ENCODE assay signal across 35 mouse cellular contexts in the genomic region with DNA sequence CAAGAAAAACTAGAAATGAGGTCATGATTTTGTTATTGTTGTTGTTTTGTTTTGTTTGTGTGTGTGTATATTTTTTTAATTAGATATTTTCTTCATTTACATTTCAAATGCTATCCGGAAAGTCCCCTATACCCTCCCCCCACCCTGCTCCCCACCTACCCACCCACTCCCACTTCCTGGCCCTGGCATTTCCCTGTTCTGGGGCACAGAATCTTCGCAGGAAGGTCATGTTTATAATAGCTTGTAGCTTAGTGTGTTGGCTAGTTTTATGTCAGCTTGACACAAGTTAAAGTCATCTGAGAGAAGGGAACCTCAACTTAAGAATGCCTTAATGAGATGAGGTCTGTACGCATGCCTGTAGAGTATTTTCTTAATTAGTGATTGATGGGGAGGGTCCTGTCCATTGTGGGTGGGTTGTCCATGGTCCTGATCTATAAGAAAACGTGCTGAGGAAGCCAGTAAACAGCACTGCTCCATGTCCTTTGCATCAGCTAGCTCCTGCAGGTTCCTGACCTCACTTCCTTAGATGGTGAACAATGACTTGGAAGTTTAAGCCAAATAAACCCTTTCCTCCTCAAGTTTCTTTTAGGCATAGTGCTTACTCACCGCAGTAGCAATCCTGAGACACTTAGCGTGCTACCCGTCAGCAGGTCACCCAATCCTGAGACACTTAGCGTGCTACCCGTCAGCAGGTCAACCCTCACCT. TPM values are rescaled to one million over a fixed set of nuclear protein-coding genes. Genes with fewer than 3 reads are reported as not detected.
A peak's percentile ranks its signal among the peaks of the same experiment; 100 is the strongest.
DNase-seq lines count a peak whose midpoint lies in the region; ATAC-seq and TF ChIP-seq lines count a peak whose summit lies in the region.
"Had no signal": no experiment of that assay in that cellular context is flagged by ENCODE, and none has a peak within 500 bp of the region (broad histone marks: within the 10 kb centered on the region; RNA-seq: fewer than 3 reads in every experiment).

No protein-coding gene starts in this region.

- H3K4me3 ChIP-seq in kidney, postnatal 0 days (replicated peaks; ENCODE audit: low read depth, low read length) = no peak overlapping the region
- H3K4me3 ChIP-seq in kidney, embryonic 16.5 days (ENCODE audit: low read length) = no peak overlapping the region
- no peak overlapping the region for H3K4me3 ChIP-seq in neural tube, embryonic 15.5 days (replicated peaks)
- H3K4me3 ChIP-seq: embryonic facial prominence, embryonic 12.5 days; forebrain, embryonic 10.5 days; heart, adult 2 months; heart, embryonic 13.5 days; hindbrain, embryonic 15.5 days; layer of hippocampus, adult 2 months; limb, embryonic 10.5 days; limb, embryonic 15.5 days; midbrain, embryonic 13.5 days had no signal

- H3K27ac ChIP-seq in kidney, postnatal 0 days = no peak overlapping the region
- H3K27ac ChIP-seq in kidney, embryonic 16.5 days (ENCODE audit: low read length) = no peak overlapping the region
- no peak overlapping the region for H3K27ac ChIP-seq in neural tube, embryonic 15.5 days (replicated peaks)
- H3K27ac ChIP-seq: embryonic facial prominence, embryonic 12.5 days; forebrain, embryonic 10.5 days; heart, adult 2 months; heart, embryonic 13.5 days; hindbrain, embryonic 15.5 days; layer of hippocampus, adult 2 months; limb, embryonic 10.5 days; limb, embryonic 15.5 days; liver, embryonic 14.5 days; macrophage; midbrain, embryonic 13.5 days had no signal

- H3K36me3 ChIP-seq in kidney, postnatal 0 days (ENCODE audit: insufficient read depth, low read length) = no peaks in the 10 kb centered on the region
- no peaks in the 10 kb centered on the region for H3K36me3 ChIP-seq in kidney, embryonic 16.5 days (ENCODE audit: insufficient read depth, low read length)
- no peaks in the 10 kb centered on the region for H3K36me3 ChIP-seq in neural tube, embryonic 15.5 days
- H3K36me3 ChIP-seq: embryonic facial prominence, embryonic 12.5 days; forebrain, embryonic 10.5 days; heart, embryonic 13.5 days; hindbrain, embryonic 15.5 days; limb, embryonic 10.5 days; limb, embryonic 15.5 days; midbrain, embryonic 13.5 days had no signal

- peak; percentile 11 for DNase-seq in kidney, postnatal 0 days (ENCODE audit: low spot score)
- DNase-seq in brain, adult 2 months (ENCODE audit: low read depth, low spot score) = peak; percentile 5
- DNase-seq in lung, postnatal 10 days = peak; percentile 8
- no peak for DNase-seq in liver
- DNase-seq in left cerebral cortex, postnatal 4 days = no peak
- DNase-seq: cerebellum, adult 8-10 months; cerebellum, postnatal 25 days; heart, adult 2 months; heart, postnatal 10 days; kidney, adult 11 months; kidney, postnatal 36 days; retina, postnatal 1 day; right cerebral cortex, postnatal 14 days; thymus, postnatal 14 days had no signal

- no peak for ATAC-seq in kidney, postnatal 0 days (replicated peaks; ENCODE audit: low FRiP score, low read depth)
- no peak for ATAC-seq in kidney, embryonic 16.5 days (ENCODE audit: low FRiP score, low TSS enrichment)
- ATAC-seq in neural tube, embryonic 15.5 days (ENCODE audit: low FRiP score) = no peak
- ATAC-seq: forebrain, embryonic 16.5 days; inflammation-experienced regulatory T-cells, adult 6 months; midbrain, embryonic 13.5 days had no signal

- intact Hi-C loops in left cerebral cortex, postnatal 4 days (cut with DNase I) = no loop called here

- H3K4me2 ChIP-seq in kidney, postnatal 0 days (ENCODE audit: low read length) = no peak overlapping the region
- H3K4me2 ChIP-seq in kidney, embryonic 16.5 days (replicated peaks; ENCODE audit: low read depth, low read length) = no peak overlapping the region
- H3K4me2 ChIP-seq in neural tube, embryonic 15.5 days = no peak overlapping the region
- H3K4me2 ChIP-seq: embryonic facial prominence, embryonic 12.5 days; heart, embryonic 13.5 days; hindbrain, embryonic 15.5 days; limb, embryonic 15.5 days; midbrain, embryonic 13.5 days had no signal

- no peaks in the 10 kb centered on the region for H3K4me1 ChIP-seq in kidney, postnatal 0 days (replicated peaks; ENCODE audit: insufficient read depth, low read length)
- no peaks in the 10 kb centered on the region for H3K4me1 ChIP-seq in kidney, embryonic 16.5 days (ENCODE audit: insufficient read depth, low read length)
- no peaks in the 10 kb centered on the region for H3K4me1 ChIP-seq in neural tube, embryonic 15.5 days
- H3K4me1 ChIP-seq: embryonic facial prominence, embryonic 12.5 days; forebrain, embryonic 10.5 days; hindbrain, embryonic 15.5 days; limb, embryonic 10.5 days; limb, embryonic 15.5 days; midbrain, embryonic 13.5 days had no signal

- no peak overlapping the region for H3K9ac ChIP-seq in kidney, postnatal 0 days (ENCODE audit: low read depth, low read length)
- H3K9ac ChIP-seq in kidney, embryonic 16.5 days (replicated peaks; ENCODE audit: low read length) = no peak overlapping the region
- no peak overlapping the region for H3K9ac ChIP-seq in neural tube, embryonic 15.5 days (replicated peaks)
- H3K9ac ChIP-seq: embryonic facial prominence, embryonic 12.5 days; heart, embryonic 13.5 days; hindbrain, embryonic 15.5 days; limb, embryonic 15.5 days; liver, embryonic 14.5 days; midbrain, embryonic 13.5 days had no signal

- 47% methylated on average over 9 of the region's 9 CpGs for WGBS in kidney, postnatal 0 days
- 46% methylated on average over 9 of the region's 9 CpGs for WGBS in kidney, embryonic 16.5 days
- WGBS in neural tube, embryonic 15.5 days = 81% methylated on average over 9 of the region's 9 CpGs

- TF ChIP-seq CTCF in kidney, postnatal 0 days (IDR thresholded peaks at IDR 0.05; ENCODE audit: low read depth) = no peak

- H3K9me3 ChIP-seq in kidney, postnatal 0 days (replicated peaks; ENCODE audit: low read length) = no peaks in the 10 kb centered on the region
- no peaks in the 10 kb centered on the region for H3K9me3 ChIP-seq in kidney, embryonic 16.5 days (ENCODE audit: low read length)
- no peaks in the 10 kb centered on the region for H3K9me3 ChIP-seq in neural tube, embryonic 15.5 days (replicated peaks)
- H3K9me3 ChIP-seq: embryonic facial prominence, embryonic 12.5 days; forebrain, embryonic 10.5 days; heart, embryonic 13.5 days; hindbrain, embryonic 15.5 days; limb, embryonic 10.5 days; limb, embryonic 15.5 days; midbrain, embryonic 13.5 days had no signal

- no peaks in the 10 kb centered on the region for H3K27me3 ChIP-seq in kidney, postnatal 0 days (ENCODE audit: insufficient read depth, low read length)
- H3K27me3 ChIP-seq in kidney, embryonic 16.5 days (ENCODE audit: insufficient read depth, low read length) = no peaks in the 10 kb centered on the region
- no peaks in the 10 kb centered on the region for H3K27me3 ChIP-seq in neural tube, embryonic 15.5 days (replicated peaks)
- H3K27me3 ChIP-seq: embryonic facial prominence, embryonic 12.5 days; heart, embryonic 13.5 days; hindbrain, embryonic 15.5 days; limb, embryonic 15.5 days; midbrain, embryonic 13.5 days had no signal

RNA-seq across cellular contexts. Expression of a gene that starts 29.2 kb away (rescaled TPM):
- polyA plus RNA-seq in kidney, postnatal 0 days (2015; fragmentation: Nextera tagmentation; extraction: Ambion mirVana) = 8.2 and 10.2 TPM in 2 replicates
- 7.3 and 7.4 TPM in 2 replicates for polyA plus RNA-seq in kidney, embryonic 16.5 days (2015; fragmentation: Nextera tagmentation; extraction: Ambion mirVana)
- 11.2 and 13.1 TPM in 2 replicates for polyA plus RNA-seq in neural tube, embryonic 15.5 days (2015; fragmentation: Nextera tagmentation; extraction: Ambion mirVana)
- total RNA-seq in left cerebral cortex, postnatal 4 days (2021) = 10 to 100 TPM; 43.2 to 50.3 TPM

RNA-seq across cellular contexts. Expression of a gene that starts 44.0 kb away (rescaled TPM):
- polyA plus RNA-seq in kidney, postnatal 0 days (2015; fragmentation: Nextera tagmentation; extraction: Ambion mirVana) = 235 and 239 TPM in 2 replicates
- 98.3 and 101 TPM in 2 replicates for polyA plus RNA-seq in kidney, embryonic 16.5 days (2015; fragmentation: Nextera tagmentation; extraction: Ambion mirVana)
- polyA plus RNA-seq in neural tube, embryonic 15.5 days (2015; fragmentation: Nextera tagmentation; extraction: Ambion mirVana) = 0.20 and 14.7 TPM in 2 replicates
- not detected for total RNA-seq in left cerebral cortex, postnatal 4 days (2021)
- total RNA-seq: adrenal gland, adult 18-20 months; gastrocnemius, adult 8-10 months; gastrocnemius, postnatal 4 days; heart, adult 2 months; heart, postnatal 10 days; hematopoietic stem cell, adult 5-6 weeks; layer of hippocampus, adult 2 months; layer of hippocampus, postnatal 25 days; megakaryocyte-erythroid progenitor cell, adult 5-6 weeks had no signal
- polyA plus RNA-seq: heart, adult 2 months; hindbrain, embryonic 15.5 days; limb, embryonic 15.5 days; macrophage; urinary bladder, adult 2 months had no signal

Comparison
In these comparisons a context has a peak if more than half of its experiments do, and no peak if none do; other contexts are left out.
1. DNase-seq: peak in kidney, postnatal 0 days (single experiment), brain, adult 2 months (single experiment) and lung, postnatal 10 days (single experiment); none in liver (single experiment) and left cerebral cortex, postnatal 4 days (single experiment).